Mouse (Mus musculus): ENCODE measurements around the gene Lrrc25.

The Lrrc25 gene

DNA sequence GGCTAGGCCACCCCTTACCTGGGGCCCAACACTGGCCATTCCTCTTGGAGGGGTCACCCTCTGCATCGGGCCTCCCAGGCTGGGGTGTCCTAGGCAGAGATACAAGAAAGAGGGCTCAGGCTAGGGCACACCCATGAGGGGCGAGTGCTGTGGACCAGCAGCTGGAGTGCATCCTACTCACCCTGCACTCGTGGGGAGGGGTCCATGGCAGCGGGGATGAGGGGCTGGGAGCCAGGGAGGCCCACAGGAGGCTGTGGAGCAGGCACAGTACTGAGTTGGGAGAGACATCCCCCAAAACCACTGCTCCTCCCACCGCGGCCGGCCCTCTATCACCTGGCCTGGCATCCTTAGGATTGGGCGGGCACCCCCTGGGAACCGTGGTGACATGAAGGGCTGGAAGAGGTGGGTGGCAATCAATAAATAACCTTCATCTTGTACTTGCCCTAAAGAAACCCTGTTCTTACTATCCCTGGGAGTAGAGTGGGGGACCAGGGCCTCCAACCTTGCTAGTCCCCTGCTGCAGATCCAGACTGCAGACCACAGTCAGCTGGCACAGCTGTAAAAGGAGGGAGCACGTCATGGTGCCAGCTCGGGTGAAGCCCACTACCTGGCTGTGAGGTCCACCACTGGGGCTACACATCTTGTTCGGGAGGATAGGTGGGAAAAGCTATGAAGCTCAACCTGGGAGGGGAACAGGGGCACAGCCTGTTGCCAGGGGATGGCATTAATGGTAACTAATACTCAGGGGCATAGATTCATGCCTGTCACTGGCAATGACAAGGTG, 16.3 kb upstream of the Lrrc25 start:
- DNase-seq (ENCODE audit: low spot score in 2 of 2) = peak in 1 of 2 experiments; percentile 66

DNA sequence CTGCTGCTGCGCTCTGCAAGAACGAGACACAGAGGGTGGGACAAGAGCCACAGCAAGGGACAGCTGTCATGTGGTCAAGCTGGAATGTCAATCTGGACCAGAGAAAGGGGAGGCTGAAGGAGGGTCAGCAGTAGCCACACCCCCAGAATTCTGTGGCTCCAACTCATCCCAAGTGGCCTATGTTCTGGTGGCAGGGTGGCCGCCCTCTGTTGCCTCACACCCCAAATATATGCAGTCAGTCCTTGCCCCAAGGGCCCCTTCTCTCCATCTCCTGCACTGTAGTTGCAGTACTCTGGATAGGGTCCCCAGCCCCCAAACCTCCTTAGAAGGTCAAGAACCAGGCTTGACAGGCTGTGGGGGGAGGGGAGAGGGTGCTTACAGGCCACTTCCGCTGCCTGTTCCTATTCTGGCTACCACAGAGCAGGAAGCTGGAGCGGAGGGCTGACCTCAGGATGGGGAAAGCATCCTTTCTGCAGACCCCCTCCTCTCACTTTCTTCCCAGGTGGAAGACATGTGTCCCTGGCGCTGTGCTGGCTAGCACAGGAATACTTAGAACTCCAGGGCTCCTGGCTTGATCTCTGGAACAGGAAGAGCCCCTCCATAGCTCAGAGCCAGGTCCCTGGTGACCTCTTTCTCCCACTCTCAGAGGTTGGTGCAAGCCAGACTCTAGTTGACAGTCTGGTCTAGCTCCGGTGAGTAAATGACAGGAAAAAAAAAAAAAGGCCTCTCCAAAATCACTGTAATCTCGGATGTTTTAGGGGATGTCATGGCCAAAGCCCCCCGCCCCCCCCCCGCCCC, 15.3 kb upstream of the Lrrc25 start:
- no peak for DNase-seq (ENCODE audit: low spot score in 2 of 2)

DNA sequence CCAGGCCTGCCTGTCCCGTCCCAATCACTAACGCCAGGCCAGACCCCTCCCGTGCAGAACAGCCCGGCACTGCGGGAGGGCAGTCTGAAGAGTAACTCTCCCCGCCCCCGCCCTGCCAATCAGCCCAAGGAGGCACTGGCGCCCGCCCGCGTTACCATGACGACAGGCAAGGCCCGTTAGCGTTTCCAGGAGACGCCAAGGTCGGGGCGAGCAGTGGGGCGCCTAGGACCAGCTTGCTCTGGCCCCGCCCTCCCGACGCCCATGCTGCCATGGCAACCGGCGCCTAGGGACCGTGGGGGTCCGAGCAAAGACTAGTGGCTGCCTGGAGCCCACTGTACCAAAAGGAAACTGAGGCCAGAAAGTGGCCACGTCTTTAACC, 14.7 kb upstream of the Lrrc25 start:
- DNase-seq (ENCODE audit: low spot score in 2 of 2) = peak; percentile 79 to 90

DNA sequence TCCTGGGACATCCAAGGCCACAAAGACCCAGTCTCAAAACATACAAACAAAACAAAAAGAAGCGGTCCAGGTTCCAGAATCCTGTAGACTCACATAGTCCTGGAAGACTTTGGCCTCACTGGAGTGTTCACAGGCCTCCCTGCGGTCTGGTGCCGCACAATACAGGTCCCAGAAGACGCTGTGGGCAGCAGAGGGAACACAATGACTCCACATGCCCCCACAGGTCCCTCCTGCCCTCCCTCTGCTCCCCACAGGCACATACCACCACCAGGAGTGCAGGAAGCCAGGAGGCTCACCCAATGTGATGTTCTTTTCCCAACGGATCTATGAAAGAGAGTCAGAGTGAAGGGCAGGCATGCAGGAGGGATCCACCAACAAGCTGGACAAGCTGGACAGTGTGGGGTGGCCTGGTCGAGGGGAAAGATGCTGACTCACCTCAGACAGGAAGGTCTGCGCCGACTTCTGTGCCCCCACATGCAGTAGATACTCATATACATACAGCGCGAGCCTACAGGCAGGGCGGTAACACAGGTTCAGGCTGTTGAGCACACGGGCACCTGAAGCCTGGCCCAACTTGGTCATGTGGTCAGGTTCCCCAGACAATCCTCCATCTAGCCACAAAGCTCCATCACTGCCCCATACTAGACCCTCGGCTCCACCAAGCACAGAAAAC, 13.7 kb upstream of the Lrrc25 start:
- DNase-seq (ENCODE audit: low spot score in 2 of 2) = no peak

DNA sequence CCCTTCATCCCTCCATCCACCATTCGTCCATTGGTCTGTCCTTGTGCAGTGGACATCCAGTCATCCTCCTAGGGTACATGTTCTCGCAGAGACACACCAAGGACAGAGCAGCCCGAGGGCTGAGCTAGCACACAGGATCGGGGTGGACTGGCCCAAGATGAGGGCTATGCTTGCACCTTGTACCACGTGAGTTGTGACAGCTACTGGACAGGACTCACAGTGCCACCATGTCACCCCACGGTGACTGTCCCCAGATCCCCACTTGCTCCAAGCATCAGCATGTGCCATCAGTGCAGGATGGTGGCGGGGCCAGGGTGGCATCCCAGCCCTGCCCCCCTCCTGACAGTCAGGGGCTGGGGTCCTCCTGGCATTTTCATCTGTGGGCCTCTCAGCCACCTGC, 11.4 kb upstream of the Lrrc25 start:
- no peak for DNase-seq (ENCODE audit: low spot score in 2 of 2)

DNA sequence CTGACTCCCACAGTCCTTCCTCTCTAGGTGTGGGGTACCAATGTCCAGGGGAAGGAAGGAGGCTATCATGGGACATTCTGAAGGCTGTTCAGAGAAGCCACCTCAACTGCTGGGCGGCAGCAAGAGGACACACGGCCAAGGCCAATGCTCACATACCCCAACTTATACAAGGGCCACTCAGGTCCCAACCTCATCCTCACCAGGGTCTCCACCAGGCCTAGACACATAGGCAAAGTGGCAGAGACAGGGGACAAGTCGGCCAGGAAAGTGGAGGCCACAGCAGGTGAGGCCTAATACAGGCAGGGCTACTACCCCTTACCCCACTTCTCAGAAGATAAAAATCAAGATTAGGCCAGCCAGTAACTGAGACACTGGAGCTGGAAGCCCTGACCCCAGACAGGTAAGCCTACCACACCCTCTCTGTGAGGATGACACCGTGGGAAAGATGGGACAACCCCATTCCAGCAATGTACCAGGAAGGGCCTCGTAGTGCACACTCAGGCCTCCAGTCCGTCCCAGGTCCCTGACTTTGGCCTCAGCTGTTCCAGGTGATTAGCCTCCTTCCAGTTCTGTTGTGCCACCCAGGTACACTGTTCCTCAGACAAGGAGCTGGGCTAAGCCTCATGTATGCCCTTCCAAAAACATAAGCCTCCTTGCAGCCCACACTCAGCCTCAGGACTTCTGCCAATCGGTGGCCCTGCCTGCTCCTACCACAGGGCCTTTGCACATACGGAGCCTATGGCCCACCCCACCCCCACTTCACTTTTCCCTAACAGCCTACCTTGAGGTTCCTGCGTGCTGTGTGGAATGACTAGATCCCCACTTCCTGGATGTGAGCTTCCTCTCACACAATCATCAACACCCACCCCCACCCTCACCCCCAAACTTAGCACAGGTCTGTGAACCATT, 9.8 kb upstream of the Lrrc25 start:
- no peak for DNase-seq (ENCODE audit: low spot score in 2 of 2)

DNA sequence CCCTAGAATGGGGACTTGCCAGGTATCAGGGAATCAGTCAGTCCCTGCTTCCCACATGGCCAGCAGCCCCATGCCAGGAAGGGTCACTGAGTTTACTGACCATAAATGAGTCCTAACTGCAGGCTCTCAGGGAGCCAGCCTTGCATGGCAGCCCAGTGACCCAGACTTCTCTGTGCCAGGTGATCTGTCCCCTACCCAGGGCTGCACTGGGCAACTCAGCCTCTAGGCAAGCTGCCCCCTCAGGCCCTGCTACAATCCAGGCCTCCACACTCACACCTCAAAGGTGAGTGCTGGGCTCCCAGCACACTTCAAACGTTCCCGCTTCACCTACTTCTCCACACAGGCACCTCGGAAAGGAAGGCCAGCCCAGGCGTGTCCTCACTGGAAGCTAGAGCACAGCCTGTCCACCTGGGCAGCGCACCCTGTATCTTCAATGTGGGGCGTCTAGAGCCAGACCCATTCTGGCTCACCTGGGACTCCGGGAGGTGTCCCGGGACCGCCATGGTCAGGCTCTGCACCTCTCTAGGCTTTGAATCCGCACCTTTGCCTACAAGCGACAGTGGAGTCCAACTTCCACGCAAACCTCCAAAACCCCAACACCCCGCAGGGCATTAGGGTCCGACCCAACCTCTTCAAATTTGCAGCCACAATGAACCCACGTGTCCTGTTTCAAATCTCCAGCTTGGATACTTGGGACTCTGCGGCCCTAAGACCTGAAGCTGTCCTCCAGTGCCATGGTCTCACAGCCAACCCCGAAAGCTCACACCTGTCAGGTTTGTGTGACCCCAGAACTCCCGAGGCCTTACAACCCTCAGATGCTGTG, 9.0 kb upstream of the Lrrc25 start:
- no peak for DNase-seq (ENCODE audit: low spot score in 2 of 2)

DNA sequence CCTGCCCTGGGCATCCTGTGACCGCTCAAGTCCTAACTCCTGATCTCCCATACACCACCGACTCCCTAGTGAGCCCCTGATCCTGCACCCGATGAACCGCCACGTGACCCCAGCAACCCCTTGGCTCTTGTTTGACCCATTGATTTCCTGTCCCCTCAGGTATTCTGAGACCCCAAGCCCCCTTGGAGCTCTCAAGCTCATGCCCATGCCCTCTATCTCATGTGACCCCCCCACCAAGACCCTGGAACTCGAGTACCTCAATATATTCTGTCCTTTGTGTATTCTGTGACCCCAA, 8.4 kb upstream of the Lrrc25 start:
- DNase-seq (ENCODE audit: low spot score in 2 of 2) = no peak

DNA sequence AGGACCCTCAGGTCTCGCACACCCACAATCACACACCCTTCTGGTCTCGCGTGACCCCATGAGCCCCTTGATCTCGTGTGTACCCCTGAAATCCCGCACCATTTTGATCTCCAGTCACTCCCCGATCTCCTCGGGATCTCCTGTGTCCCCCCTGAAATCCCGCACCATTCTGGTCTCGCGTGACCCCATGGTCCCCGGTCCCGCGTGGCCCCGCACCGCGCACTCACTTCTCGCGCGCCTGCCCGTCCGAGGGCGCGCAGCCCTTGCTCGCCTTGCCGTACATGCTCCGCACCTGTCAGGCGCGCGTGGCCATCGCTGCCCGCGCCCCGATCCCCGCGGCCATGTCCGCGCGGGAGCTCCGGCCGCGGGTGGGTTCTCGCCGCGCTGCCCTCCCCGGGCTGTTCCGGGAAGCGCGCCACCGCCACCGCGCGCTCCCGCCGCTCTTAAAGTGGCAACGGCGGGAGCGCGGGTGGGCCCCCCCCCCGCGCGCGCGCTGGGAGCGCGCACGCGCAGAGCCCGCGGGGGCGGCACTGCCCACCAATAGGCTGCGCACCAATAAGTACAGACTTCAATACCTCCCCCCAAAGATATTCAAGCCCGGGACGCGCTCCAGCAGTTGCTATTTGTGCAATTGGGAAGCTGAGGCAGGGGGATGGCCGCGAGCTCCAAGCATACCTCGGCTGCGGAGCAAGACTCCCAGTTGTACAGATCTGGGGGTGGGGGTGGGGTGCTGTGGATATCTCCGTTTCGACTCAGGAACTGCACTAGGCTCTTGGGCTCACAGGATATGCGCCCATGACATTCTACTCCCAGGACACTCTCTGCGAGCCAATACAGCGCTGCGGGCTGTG, 7.8 kb upstream of the Lrrc25 start:
- peak in 1 of 2 experiments; percentile 72 for DNase-seq (ENCODE audit: low spot score in 2 of 2)

DNA sequence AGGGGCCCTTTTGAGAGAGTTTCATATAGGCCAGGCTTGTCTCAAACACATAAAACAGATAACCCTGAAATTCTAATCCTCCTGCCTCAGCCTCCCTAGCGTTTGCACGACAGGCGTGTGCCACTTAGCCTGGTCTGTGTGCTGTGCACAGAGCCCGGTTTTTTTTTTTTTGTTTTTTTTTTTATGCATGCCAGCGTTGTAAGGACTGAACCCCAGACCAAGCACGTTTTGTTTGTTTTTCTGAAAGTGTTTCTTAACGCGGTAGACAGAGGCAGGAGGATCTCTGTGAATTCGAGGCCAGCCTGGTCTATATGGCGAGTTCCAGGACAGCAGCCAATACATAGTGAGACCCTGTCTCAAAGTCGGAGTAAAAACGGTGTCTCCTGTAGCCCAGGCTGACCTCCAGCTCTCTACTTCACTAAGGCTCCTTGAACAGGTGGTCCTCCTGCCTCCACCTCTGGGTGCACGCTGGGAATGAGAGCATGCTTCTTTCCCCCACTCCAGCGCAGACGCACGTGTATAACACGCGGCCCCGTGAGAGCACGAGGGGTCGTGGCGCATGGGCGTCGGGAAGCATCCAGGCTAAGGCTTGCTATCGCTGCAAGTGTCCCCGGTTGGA, 7.1 kb upstream of the Lrrc25 start, which contains the start of gene Ssbp4:
TSS of gene Ssbp4 (minus strand) at position 124 of the 619 bp plus-strand sequence.
- peak in 1 of 2 experiments; percentile 71 for DNase-seq (ENCODE audit: low spot score in 2 of 2)

DNA sequence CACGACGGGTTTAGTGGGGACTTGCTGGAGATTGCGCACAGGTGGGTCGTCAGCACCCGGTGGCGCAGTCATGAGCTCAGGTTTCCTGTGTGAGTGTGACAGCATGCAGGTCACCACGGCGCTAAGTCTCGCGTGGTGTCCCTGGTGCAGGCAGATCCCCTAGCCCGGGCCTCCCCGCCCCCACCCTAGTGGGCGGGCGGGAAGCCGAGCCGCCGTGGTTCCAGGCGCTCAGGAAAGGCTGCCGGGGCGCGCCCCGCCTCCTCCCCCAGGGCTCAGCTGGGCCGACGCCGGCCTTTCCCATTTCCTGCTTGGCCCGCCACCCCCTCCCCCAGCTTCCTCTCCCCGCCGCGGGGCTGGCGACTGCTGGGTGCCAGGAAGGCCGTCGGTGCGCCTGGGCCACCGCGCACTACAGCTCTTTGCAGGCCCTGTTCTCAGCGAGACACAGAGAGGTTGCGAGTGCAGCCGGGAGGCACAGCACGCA, 6.5 kb upstream of the Lrrc25 start:
- peak; percentile 72 to 85 for DNase-seq (ENCODE audit: low spot score in 2 of 2)

DNA sequence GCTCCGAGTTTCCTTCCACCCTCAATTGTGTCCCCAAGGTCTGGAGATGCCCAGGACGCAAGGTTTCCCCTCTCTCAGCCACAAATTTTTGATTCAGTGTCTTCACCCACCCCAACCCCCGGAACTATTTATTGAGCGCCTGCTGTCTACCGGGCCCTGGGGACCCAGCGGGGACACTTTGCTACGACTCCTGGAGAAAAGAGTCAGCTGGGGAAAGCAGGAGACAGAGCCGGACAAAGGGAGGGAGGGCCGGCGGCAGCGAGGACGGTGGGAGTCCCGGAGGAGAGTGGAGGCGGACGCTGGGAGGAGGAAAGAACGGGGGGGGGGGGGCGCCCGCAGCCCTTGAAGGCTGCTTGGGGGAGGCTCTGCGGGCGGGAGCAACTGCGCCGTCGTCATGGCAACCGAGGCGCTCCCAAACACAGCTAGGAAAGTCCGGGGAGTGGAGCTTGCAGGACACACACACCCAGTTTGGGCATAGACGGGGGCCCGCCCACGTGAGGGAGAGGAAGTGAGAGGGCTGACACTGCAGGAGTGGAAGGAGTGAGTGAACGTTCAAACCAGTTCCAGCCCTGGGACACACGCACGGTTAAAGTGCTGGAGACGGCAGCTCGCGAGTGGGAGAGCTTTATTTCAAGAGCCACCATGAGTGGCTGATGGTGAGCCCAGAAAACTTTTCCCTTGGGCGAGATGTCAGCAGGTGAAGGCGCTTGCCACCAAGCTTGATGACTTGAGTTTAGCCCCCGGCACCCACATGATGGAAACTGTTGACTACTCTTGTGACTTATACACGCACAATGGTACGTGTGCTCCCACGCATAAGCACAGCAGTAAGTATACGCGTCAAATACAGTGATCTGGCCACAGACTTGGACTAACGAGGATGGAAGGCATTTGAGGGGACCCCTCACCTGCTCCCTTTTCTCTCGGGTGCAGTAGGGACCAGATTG, 5.8 kb upstream of the Lrrc25 start:
- DNase-seq (ENCODE audit: low spot score in 2 of 2) = peak; percentile 81 to 87

DNA sequence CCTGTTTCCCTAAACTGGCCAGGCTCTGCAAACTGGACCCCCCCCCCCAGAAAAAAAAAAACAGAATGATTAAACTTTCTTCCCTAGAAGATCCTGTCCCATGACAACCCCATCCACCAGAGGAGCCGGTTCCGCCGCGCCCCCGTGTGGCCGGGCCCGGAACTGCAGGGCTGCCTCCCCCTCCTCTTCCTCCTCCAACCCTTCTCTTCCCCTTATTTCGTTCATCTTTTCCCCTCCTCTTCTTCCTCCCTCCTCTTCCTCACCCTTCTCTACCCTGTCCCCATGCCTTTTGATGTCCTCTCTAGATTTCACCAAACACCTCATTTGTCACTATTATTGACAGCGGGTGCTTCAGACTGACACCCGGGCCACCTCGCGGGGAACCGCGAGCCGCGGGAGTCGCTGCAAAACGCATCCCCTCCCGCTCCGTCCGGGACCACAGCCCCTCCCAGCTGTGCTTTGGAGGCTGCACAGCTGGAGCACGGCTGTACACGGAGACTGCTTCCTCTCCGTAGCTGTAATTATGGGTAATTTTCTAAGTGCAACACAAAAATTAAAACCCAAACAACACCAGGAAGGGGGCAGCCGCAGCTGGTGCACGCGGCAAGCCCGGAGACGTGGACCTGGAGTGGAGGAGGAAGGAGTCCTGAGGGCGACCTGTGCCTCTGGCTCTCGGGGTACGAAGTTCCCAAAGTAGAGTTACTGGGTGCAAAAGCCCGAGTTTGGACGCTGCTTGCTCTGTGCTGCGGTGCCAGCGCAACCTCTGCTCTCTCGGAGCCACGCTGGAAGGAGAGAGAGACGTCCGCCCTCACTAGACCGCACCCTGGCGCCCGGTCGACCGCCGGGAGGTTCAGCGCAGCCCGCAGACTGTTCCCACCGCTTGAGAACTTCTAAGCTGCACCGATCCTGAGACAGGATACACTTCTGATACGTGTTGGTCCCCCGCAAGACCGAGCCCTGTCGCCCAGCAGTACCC, 4.9 kb upstream of the Lrrc25 start:
- peak; percentile 88 to 98 for DNase-seq (ENCODE audit: low spot score in 2 of 2)

DNA sequence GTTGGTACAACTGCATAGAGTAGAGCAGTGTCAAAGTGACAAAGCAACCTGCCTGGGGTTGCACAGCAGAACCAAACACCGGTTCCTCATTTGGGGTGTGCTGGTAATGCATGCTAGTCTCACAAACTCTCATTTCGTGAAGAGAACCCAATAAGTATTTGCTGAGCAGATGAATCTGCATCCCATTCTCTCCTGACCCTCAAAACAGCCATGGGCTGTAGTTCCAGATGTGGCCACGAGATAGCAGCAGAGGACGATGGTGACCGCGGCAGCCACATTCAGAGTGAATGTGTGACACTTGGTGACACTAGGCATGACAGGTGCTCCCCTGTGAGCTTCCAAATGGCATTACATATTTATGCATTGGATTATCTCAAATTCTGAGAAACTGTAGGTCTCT, 4.1 kb upstream of the Lrrc25 start:
- DNase-seq (ENCODE audit: low spot score in 2 of 2) = peak; percentile 93 to 97

DNA sequence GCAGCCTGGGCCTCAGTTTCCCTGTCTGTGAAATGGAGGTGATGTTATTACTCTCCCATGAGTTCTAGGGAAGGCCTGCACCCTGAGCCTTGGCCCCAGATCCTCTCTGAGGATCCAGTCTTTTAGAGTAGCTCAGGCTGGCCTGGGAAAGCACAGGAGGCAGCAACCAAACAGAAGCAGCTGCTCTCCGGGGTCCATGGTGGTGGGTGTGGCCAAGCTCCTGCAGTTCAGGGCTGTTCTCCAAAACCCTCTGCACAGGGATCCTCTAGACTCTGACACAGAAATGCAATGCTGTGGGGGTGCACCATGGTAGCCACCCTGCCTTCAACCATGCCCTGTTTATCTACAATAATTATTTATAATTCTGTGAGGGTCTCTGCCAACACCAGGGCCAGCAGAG, 2.2 kb upstream of the Lrrc25 start:
- no peak for DNase-seq (ENCODE audit: low spot score in 2 of 2)

DNA sequence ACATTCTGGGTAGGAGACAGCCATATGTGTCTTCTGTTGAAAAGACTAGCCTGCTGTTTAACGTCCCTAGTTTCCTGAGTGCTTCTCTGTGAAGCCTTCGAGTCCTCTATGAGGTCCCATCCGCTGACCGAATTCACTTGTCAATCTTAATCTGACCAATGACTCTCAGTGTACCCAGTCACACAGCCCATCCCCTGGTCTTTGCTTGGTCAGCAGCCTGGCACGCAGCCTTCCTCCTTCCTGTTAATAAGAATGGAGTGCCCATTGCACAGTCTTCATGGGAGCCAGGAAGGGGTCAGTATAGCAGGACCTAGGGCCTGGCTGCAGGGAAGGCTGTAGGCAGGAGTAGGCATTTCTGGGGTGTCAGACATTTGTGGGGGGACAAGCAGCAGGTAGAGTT, 1.5 kb upstream of the Lrrc25 start:
- no peak for DNase-seq (ENCODE audit: low spot score in 2 of 2)

DNA sequence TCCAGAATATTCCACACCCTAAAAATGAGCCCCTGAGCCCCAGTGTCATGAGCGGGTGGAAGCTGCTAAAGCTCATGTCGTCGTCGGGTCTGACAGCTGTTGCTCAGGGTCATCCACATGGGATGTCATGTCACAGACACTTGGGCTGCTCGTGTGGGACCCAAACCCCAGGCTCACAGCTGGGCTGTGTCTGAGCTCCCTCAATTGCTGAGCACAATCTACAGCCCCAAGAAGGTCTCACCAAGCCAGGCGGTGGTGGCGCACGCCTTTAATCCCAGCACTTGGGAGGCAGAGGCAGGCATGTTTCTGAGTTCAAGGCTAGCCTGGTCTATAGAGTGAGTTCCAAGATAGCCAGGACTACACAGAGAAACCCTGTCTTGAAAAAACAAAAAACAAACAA, 674 bp upstream of the Lrrc25 start:
- DNase-seq (ENCODE audit: low spot score in 2 of 2) = no peak

Measured in spleen, postnatal 4 days (tissue).